21 mouse cellular contexts compared by ENCODE assay signal in the genomic region with DNA sequence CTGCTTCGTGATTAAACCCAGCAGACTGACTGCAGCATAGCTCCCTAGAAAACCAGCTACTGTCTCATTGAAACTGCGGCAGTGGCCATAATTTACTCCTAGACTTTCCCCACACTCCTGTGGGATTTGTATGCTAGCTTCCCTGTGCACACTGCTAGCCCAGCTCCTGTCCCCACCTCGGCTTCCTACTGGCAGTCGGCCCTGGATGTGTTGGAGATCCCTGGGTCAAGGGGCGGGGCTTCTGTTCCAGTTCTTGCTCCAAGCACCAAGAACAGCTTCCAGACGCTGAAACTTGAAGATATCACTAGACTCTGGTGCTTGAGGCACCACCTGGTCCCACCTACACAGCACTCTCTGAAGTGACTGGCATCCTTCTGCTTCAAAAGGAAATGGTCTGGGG. TPM values are rescaled to one million over a fixed set of nuclear protein-coding genes. Genes with fewer than 3 reads are reported as not detected.
"Had no signal": no experiment of that assay in that cellular context is flagged by ENCODE, and none has a peak within 500 bp of the region (broad histone marks: within the 10 kb centered on the region; RNA-seq: fewer than 3 reads in every experiment).

No protein-coding gene starts in this region.

- DNase-seq: gastrocnemius, adult 2 months; gastrocnemius, postnatal 10 days; gastrocnemius, postnatal 25 days; heart, adult 2 months; heart, postnatal 14 days; heart, postnatal 4 days; kidney, adult 18-20 months; kidney, adult 8-10 months; kidney, postnatal 10 days; kidney, postnatal 25 days; kidney, postnatal 4 days; liver; liver, embryonic 13.5 days had no signal

RNA-seq across cellular contexts. Expression of a gene that starts 11.5 kb away (rescaled TPM):
- total RNA-seq: gastrocnemius, adult 2 months; gastrocnemius, postnatal 10 days; gastrocnemius, postnatal 25 days; gastrocnemius, postnatal 4 days; granulocyte monocyte progenitor cell, adult 5-6 weeks; heart, adult 2 months; heart, postnatal 14 days; heart, postnatal 4 days; layer of hippocampus, adult 2 months; layer of hippocampus, postnatal 10 days; layer of hippocampus, postnatal 25 days; left cerebral cortex, adult 2 months; left cerebral cortex, postnatal 14 days; left cerebral cortex, postnatal 36 days had no signal

RNA-seq across cellular contexts. Expression of a gene that starts 23.4 kb away (rescaled TPM):
- total RNA-seq: gastrocnemius, adult 2 months; gastrocnemius, postnatal 10 days; gastrocnemius, postnatal 25 days; gastrocnemius, postnatal 4 days; granulocyte monocyte progenitor cell, adult 5-6 weeks; heart, adult 2 months; heart, postnatal 14 days; heart, postnatal 4 days; layer of hippocampus, adult 2 months; layer of hippocampus, postnatal 10 days; layer of hippocampus, postnatal 25 days; left cerebral cortex, adult 2 months; left cerebral cortex, postnatal 14 days; left cerebral cortex, postnatal 36 days had no signal
